Mouse (Mus musculus) olfactory bulb, adult 2 months (tissue): ENCODE measurements at regions not wholly inside any gene's neighbourhood (a gene's known extent, or its start where the extent isn't known, plus 50 kb on each side); places are given as distances from the start of the nearest gene placed in this dataset.

Experiments used
- H3K27ac ChIP-seq: fragments of 200-500 bp; 2 replicates; pipeline ENCODE4 v1.5.1; 2012; ENCODE audit warnings: low read depth, low read length; ENCODE audit not compliant: insufficient read depth
- H3K4me1 ChIP-seq: fragments of 200-500 bp; 2 replicates; pipeline ENCODE4 v1.6.1; 2012; ENCODE audit warnings: low read length; ENCODE audit not compliant: control insufficient read depth, insufficient read depth
- H3K4me3 ChIP-seq: fragments of 200-500 bp; 2 replicates; pipeline ENCODE4 v1.5.1; 2012; ENCODE audit warnings: mild to moderate bottlenecking, low read depth, low read length, moderate library complexity; ENCODE audit not compliant: insufficient read depth
- CTCF ChIP-seq: fragments of 200-500 bp; IDR thresholded peaks from 2 replicates; pipeline ENCODE4 v1.5.1; 2012; ENCODE audit warnings: low read depth, mild to moderate bottlenecking, low read length, moderate library complexity; ENCODE audit not compliant: insufficient read depth
- POLR2A ChIP-seq: fragments of 200-500 bp; IDR thresholded peaks from 2 replicates; pipeline ENCODE4 v1.6.1; 2012; ENCODE audit warnings: mild to moderate bottlenecking, low read depth, low read length, moderate library complexity; ENCODE audit not compliant: insufficient read depth
- whole genome bisulfite sequencing: fragments of 180-500 bp; shearing (Covaris S2); methylation state at CpG from one replicate; pipeline ENCODE4 v1.1.7; 2018; 5-methylcytosine and 5-hydroxymethylcytosine counted together

DNA sequence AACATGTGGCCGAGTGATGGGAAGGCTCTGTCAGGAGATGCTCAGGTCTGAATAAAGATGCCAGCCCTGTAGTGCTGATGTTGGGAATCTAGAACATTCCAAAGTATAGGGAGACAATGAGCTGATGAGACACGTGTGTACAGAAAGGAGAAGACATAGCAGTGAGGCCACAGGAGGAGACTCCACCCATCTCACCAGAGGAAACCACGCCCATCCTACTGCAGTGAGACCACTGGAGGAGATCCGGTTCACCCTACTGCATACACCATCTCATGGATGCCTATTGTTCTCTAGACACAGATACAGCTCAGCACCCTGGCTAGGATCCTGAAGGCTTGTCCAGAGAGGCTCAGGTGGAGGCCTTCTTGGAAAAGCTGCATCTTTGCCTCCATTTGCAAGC lies 120.6 kb upstream of the Runx1 start:
- TF ChIP-seq POLR2A = no peak
- TF ChIP-seq CTCF = no peak
- Histone ChIP-seq H3K4me1 (peaks cover 12% of the 10 kb centered on the region), H3K4me3 (no peak overlapping the region), H3K27ac (no peak overlapping the region)
- 89% methylated on average over 4 of the region's 4 CpGs for WGBS

DNA sequence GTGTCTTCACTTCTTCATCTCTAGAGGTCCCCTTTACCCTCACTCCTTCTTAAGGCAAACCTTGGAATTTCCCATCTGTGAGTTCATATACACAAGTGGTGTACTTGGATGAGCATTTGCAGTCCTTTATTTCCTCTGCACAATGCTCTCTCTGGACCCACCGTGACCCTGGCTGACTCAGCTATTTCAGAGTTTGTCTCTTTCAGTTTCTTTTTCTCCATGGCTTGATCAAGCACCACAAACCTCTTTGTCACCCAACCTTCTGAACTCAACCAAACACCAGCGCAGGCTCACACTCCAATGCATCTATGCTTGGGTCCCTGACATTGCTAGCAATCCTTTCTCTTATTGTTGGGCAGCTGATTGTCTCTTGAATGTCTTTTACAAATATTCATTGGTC lies 118.0 kb upstream of the Runx1 start:
- TF ChIP-seq CTCF (no peak), POLR2A (no peak)
- WGBS = 71% methylated on average over 2 of the region's 2 CpGs
- no peak overlapping the region for H3K4me3 ChIP-seq
- H3K27ac ChIP-seq = no peak overlapping the region
- H3K4me1 ChIP-seq = peaks cover 9% of the 10 kb centered on the region

DNA sequence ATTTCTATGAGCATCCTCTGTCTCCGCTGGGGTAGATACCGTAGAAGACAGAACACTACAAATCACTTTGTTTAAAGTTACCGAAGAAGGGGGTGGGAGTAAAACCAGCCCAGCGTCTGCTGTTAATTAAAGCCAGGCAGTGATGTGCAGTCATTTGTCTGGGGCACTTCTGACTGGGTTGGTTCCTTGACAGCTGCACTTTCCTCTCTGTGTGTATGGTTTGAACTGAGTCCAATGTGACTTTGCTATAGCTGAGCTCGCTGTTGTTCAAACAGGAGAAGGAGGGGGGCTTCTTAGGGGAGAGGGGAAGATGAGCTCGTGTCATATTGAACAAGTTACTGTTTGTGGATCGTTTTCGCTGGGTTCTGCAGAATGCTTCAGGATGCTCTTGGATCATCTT lies 113.7 kb upstream of the Runx1 start:
- TF ChIP-seq CTCF (no peak), POLR2A (no peak)
- 59% methylated on average over 8 of the region's 8 CpGs for WGBS
- no peak overlapping the region for H3K27ac ChIP-seq
- H3K4me1 ChIP-seq = no peaks in the 10 kb centered on the region
- no peak overlapping the region for H3K4me3 ChIP-seq

DNA sequence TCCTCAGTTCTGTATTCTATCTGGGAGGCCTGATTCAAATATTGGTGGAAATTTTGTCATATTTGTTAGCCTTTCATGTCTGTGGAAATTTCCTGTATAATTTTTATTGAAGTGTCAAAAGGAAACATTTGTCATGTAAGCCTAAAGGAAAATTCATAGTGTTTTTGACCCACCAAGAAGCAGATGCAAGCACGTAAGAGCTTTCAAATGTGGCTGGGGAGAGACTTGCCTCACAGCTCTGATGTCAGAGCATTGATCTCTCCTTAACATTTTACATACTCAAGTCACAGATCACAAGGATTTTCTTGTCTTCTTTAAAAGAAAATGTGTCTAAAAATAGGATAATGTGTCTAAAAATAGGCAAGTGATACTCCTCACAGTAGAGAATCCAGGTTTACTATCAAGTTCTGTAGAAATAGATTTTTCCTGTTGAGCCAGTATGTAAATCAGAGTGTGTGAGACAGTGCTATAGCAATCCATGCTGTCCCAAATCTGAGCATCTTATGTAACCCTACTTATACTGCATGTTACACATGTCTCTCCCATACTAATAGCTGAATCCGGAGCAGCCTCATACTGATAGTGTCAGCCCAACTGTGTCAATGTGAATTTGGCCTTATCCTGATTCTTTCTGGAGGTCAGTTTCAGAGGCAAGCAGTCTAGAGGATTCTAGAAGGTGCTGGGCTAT lies 110.0 kb upstream of the Runx1 start:
- no peak overlapping the region for H3K4me3 ChIP-seq
- 93% methylated on average over 2 of the region's 2 CpGs for WGBS
- no peak overlapping the region for H3K27ac ChIP-seq
- H3K4me1 ChIP-seq = no peaks in the 10 kb centered on the region
- no peak for TF ChIP-seq CTCF
- TF ChIP-seq POLR2A = no peak

DNA sequence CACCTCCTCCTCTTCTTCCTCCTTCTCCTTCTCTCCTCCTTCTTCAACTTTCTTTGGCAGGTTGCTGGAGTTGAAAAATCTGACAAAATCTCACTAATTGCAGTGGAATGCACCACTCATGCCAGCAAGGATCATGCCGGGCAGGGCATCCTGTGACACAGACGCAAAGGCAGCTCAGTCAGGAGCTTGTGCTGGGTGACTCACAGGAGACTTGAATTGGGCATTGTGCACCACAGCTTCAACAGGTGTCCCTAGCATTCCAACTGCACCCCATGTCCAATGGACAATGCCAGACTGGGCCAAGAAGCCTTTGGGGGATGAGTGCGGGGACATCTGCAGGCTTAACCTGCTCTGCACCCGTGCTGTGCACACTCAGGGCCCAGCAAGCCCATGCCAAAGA lies 104.2 kb upstream of the Runx1 start:
- no peak for TF ChIP-seq POLR2A
- TF ChIP-seq CTCF = no peak
- 81% methylated on average over 4 of the region's 4 CpGs for WGBS

DNA sequence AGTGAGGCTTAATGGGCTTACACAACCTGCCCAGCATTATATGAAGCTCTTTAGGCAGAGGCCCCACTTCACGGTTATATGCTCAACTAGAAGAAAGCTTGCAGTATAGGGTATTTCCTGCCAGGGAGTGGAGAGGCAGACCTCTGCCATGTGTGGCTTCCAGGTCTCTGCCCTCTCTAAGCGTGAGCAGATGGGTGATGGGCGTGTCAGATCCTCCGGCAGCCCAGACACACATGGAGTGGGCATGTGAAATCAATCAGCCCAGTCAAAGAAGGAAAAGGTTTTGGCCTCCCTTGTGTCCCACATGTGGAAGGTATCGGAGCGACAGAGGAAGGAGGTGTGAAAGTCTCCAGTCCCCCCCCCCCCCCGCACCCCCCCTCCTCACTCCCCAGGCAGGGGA lies 102.3 kb upstream of the Runx1 start:
- no peak for TF ChIP-seq CTCF
- no peak for TF ChIP-seq POLR2A
- H3K4me1 ChIP-seq = no peaks in the 10 kb centered on the region
- H3K4me3 ChIP-seq = no peak overlapping the region
- 77% methylated on average over 7 of the region's 7 CpGs for WGBS
- H3K27ac ChIP-seq = no peak overlapping the region

More for the DNA sequence above, 104.2 kb upstream of the Runx1 start:
- no peaks in the 10 kb centered on the region for H3K4me1 ChIP-seq
- no peak overlapping the region for H3K27ac ChIP-seq
- H3K4me3 ChIP-seq = no peak overlapping the region

DNA sequence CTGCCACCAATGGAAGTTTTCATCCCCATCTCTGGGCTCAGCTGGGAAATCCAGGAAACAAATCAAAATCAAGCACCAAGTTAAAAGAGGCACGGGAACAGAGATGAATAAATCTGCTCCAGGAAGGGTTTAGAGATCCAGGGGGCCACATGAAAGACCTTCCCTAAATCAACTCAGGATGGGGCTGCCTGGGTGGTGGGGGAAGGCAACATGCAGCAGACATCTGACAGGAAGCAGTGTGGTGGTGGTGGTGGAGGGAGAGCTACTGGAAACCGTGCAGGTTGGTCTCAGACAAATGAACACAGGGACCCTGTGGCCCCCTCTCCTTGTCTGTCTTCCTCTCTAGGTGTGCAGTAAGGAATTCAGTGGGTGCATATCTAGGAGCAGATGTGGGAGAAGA lies 101.7 kb upstream of the Runx1 start:
- TF ChIP-seq CTCF = no peak
- no peak for TF ChIP-seq POLR2A
- 78% methylated on average over 2 of the region's 2 CpGs for WGBS
- Histone ChIP-seq H3K4me3 (no peak overlapping the region), H3K27ac (no peak overlapping the region), H3K4me1 (no peaks in the 10 kb centered on the region)

DNA sequence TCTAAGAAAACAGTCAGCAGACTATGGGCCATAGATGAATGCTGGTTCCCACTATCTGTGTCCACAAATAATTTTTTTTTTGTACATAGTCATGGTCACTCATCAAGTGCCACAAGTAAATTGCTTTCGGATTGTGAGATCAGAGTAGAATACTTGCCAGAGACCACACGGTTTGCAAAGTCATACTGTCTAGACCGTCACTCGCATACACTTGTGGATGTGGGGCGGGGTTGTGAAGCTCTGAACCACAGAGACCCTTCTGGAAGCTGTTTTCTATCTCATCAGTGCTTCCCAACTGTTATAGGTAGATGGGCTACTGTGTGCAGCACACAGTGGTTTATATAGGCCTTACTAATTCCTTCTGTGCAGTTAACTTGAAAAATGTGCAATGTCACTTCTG lies 100.9 kb upstream of the Runx1 start:
- 93% methylated on average over 5 of the region's 5 CpGs for WGBS

DNA sequence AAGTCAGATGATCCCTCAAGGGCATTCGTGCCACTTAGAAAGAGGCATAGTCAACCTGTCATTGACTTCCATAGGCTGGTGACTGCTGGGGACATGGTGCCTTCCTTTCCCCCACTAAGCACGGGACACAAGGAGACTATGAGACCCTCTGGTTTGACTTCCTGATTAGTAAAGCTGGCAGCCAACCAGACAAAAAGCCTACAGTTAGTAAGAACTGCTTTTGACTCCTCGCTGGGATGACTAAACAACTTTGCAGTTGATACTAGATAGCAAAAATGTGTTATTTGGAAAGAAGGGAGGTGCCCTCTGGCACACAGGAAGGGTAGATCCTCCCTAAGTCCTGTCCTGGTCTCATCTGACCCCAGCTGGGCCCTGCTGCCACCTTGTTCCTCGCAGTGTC lies 95.0 kb upstream of the Runx1 start:
- H3K27ac ChIP-seq = no peak overlapping the region
- H3K4me1 ChIP-seq = no peaks in the 10 kb centered on the region
- no peak overlapping the region for H3K4me3 ChIP-seq
- TF ChIP-seq POLR2A (no peak), CTCF (no peak)
- 85% methylated on average over 4 of the region's 4 CpGs for WGBS

More for the DNA sequence above, 100.9 kb upstream of the Runx1 start:
- Histone ChIP-seq H3K27ac (no peak overlapping the region), H3K4me1 (no peaks in the 10 kb centered on the region), H3K4me3 (no peak overlapping the region)
- TF ChIP-seq CTCF (no peak), POLR2A (no peak)

DNA sequence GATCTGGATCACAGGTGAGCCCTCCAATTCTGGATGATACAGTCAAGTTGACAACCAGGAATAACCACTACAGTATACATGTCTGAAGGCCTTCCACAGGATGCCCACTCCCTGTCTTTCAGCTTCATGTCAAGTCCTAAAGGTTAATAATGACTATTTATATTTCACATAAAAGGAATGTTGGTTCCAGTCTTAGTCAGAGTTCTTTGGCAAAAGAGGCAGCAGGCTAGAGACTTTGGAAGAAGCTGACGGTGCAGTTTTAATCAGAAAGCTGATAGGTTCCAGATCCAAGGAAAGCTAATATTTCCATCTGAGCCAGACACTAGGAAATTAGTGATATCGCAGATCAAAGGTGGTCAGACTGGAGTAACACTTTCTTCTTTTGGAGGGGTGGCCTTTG lies 91.4 kb upstream of the Runx1 start:
- 94% methylated on average over 2 of the region's 2 CpGs for WGBS
- Histone ChIP-seq H3K4me1 (no peaks in the 10 kb centered on the region), H3K4me3 (no peak overlapping the region), H3K27ac (no peak overlapping the region)
- TF ChIP-seq POLR2A = no peak
- no peak for TF ChIP-seq CTCF
